Mouse (Mus musculus) duodenum, adult 2 months (tissue): ENCODE results near the gene Gga1. TPM values are rescaled to one million over a fixed set of nuclear protein-coding genes. Genes with fewer than 3 reads are reported as not detected.

Experiments
- polyA plus RNA-seq: library from polyadenylated mRNA; depleted of rRNA; stranded (reverse); fragments of >200 nt; gene quantifications from 2 replicates; pipeline ENCODE4 v1.2.3, GENCODE M21; 2012; ENCODE audit warnings: low replicate concordance; rRNA removed

Gene Gga1
- 106 and 145 TPM in 2 replicates for polyA plus RNA-seq

DNA sequence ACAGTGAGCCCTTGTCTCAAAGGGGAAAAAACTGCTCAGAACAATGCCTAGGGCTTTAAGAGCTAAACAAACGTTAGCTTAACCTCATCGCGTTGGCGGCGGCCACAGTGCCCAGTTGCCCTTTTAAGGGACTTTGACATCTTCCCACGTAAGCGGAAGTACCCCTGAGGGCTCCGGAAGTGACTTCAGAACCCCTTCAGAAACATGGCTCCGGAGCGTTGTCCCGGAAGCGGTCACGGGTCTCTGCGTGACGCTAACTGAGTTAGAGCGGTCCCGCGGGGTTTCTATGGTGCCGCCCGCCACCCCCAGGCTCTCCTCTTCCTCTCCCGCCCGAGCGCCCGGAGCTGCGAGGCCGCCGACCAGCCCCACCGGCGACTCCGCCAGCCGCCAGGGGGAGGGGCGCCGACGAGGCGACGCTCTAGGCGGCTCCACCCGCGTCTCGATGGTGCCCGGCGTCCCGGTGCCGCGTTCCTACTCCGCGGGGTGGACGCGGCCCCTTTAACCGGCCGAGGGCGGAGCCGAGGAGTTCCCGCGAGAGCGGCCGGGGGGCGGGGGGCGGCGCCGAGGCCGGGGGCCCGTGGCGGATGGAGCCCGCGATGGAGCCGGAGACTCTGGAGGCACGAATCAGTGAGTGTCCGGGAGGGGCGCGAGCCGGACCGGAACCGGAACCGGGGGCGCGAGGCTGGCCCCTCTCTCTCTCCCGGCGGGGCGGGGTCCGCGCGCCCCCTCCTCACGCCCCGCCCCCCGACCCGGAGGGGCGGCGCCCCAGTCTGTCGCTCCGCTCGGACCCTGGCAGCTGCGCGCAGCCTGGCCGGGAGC is at the start of gene Gga1:
Gene Gga1 (plus strand): TSS at position 200 of the 819 bp plus-strand sequence.

GRCm38 (mm10) chr15:78842371-78843163 is 34.4 kb upstream of the Gga1 start, which contains the start of gene Cdc42ep1:
Gene Cdc42ep1 (plus strand): TSS chr15:78842624.

DNA sequence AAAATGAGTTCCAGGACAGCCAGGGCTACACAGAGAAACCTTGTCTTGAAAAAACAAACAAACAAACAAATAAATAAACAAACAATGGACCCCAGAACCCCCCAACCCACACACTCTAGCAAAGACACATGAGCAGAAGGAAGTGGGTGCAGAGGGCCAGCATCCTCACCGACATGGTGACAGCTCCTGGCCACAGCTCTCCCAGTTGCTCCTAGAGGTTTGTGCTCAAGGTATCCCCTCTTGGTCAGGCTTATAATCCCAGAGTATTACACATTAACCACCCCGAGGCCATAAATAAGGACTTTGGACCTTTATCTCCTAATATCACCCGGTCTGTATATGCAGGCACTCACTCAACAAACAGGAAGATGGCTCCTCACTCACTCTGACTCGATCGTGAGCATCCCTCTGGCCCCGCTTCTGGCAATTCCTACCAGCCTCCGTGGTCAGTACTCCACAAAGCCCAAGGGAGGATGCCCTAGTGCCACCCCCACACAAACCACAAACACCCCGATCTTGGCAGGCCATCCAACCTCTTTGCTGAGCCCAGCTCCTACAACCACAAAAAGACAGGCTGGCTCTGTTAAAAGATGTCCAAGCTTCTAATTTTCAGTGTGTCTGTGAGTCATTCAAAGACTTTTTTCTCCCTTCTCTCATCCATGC is 21.6 kb upstream of the Gga1 start, which contains the start of gene Lgals2:
Gene Lgals2 (minus strand): TSS at position 227 of the 663 bp plus-strand sequence.

GRCm38 (mm10) chr15:78899409-78899739 is 22.4 kb downstream of the Gga1 start, which contains the start of gene Gm49510:
Gene Gm49510 (plus strand): TSS chr15:78899667.

GRCm38 (mm10) chr15:78899740-78900584 is 23.0 kb downstream of the Gga1 start, which contains the start of gene Sh3bp1:
Gene Sh3bp1 (plus strand): TSS chr15:78899768.

DNA sequence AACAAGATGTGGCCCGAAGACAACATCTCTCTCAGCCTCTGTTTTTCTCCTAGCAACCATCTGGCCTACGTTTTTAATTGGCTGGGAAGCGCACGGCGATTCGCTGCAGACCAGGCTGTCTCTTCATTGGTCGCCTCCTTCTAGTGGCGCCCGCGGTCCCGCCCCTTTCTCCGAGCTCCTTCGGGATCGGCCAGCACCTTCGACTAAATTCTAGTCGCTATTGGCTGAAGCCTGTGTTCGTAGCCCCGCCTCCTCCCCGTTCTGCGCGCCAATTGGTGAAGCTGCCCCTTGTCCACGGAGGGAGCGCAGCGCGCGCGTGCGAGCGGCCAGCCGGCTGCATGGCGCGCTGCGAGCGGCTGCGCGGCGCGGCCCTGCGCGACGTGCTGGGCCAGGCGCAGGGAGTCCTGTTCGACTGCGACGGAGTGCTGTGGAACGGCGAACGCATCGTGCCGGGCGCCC is 36.7 kb downstream of the Gga1 start, which contains the start of gene Pdxp:
Gene Pdxp (plus strand): TSS at position 288 of the 459 bp plus-strand sequence.

DNA sequence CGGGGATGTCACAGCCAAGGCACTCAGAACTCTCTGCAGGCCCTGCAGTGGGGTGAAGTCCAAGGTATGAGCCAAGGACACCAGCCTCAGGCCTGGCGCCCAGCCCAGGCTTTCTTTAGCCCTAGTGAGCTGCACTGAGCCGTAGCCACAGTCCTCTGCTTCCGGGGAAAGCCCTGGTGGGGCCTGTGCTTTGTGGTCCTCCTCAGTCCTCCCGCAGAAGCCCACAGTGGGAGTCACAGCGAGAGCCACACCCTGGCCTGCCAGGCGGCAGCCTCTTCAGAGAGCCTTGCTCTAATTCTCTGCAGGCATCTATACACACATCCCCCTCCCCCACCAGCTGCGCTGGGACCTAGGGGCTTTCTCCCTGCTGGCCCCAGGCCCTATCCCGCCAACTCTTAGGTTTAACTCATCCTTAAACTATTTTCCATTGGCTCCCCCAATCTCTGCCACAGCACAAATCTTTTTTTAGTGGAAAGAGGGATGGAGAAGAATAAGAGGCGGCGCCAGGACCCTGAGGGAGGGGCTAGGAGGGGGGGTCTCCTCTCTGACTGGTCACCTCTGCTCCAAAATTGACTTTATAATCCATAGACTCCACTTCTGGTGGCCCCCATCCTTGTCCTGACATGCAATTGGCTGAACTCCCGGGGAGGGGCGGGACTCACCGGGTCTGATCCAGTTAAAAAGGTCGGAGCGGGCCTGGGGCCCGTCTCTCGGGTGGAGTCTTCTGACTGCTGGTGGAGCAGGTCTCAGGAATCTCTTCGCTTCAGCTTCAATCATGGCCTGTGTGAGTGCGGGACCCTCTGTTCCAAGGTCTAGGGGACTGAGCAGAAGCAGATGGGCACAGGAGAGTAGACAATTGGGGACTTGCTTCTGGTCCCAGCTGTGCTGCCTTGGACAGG is 49.3 kb downstream of the Gga1 start, which contains the start of gene Lgals1:
Gene Lgals1 (plus strand): TSS at position 705 of the 899 bp plus-strand sequence.

GRCm38 (mm10) chr15:78934784-78935320 is 57.9 kb downstream of the Gga1 start, which contains the start of gene Nol12:
Gene Nol12 (plus strand): TSS chr15:78934933.

Other genes starting within 250 kb of the Gga1 start
- gene Elfn2, start 158.4 kb upstream of the Gga1 start, polyA plus RNA-seq = 0.11 and 0.25 TPM in 2 replicates
- gene Mfng, start 103.7 kb upstream of the Gga1 start, polyA plus RNA-seq = 5.8 and 9.9 TPM in 2 replicates
- 19.8 and 24.8 TPM in 2 replicates for gene Card10, start 74.1 kb upstream of the Gga1 start, polyA plus RNA-seq
- 22.7 and 43.2 TPM in 2 replicates for gene Cdc42ep1, start 34.6 kb upstream of the Gga1 start, polyA plus RNA-seq
- 1,850 and 2,238 TPM in 2 replicates for gene Lgals2, start 21.7 kb upstream of the Gga1 start, polyA plus RNA-seq
- gene Gm49510, start 22.5 kb downstream of the Gga1 start, polyA plus RNA-seq = 0.12 and 0.13 TPM in 2 replicates
- 58.0 and 64.8 TPM in 2 replicates for gene Sh3bp1, start 22.6 kb downstream of the Gga1 start, polyA plus RNA-seq
- 3.9 and 4.0 TPM in 2 replicates for gene Pdxp, start 36.7 kb downstream of the Gga1 start, polyA plus RNA-seq
- gene Lgals1, start 49.5 kb downstream of the Gga1 start, polyA plus RNA-seq = 75.9 and 89.4 TPM in 2 replicates
- 11.1 and 12.5 TPM in 2 replicates for gene Nol12, start 57.7 kb downstream of the Gga1 start, polyA plus RNA-seq
- 49.7 and 55.3 TPM in 2 replicates for gene Triobp, start 70.5 kb downstream of the Gga1 start, polyA plus RNA-seq
- gene H1f0, start 151.3 kb downstream of the Gga1 start, polyA plus RNA-seq = 146 and 201 TPM in 2 replicates
- 8.1 and 19.3 TPM in 2 replicates for gene Galr3, start 164.7 kb downstream of the Gga1 start, polyA plus RNA-seq
- gene Ankrd54, start 185.7 kb downstream of the Gga1 start, polyA plus RNA-seq = 138 and 175 TPM in 2 replicates
- gene Eif3l, start 198.0 kb downstream of the Gga1 start, polyA plus RNA-seq = 66.9 and 77.4 TPM in 2 replicates
- gene Micall1, start 231.7 kb downstream of the Gga1 start, polyA plus RNA-seq = 19.0 and 20.5 TPM in 2 replicates